Mouse (Mus musculus): ENCODE results near the gene Lrrc4. TPM values are rescaled to one million over a fixed set of nuclear protein-coding genes. Genes with fewer than 3 reads are reported as not detected.
A peak's percentile ranks its signal among the peaks of the same experiment; 100 is the strongest.

Lrrc4 gene
- polyA plus RNA-seq, 1 experiment from 2014 or later = 1.1 TPM

GRCm38 (mm10) chr6:28706108-28706975 lies 125.2 kb downstream of the Lrrc4 start:
- Histone ChIP-seq H3K9ac (replicated peaks; ENCODE audit: low read length) (no peak overlapping the region), H3K4me3 (ENCODE audit: low read depth, low read length) (no peak overlapping the region), H3K27ac (replicated peaks; ENCODE audit: low read depth, low read length) (no peak overlapping the region), H3K36me3 (replicated peaks; ENCODE audit: control insufficient read depth, insufficient read depth, low read depth, low read length) (no peaks in the 10 kb centered on the region; the same call in 1 of the 2 replicates), H3K9me3 (replicated peaks; ENCODE audit: control insufficient read depth, low read length) (no peaks in the 10 kb centered on the region), H3K4me1 (ENCODE audit: control insufficient read depth, insufficient read depth, low read length) (no peaks in the 10 kb centered on the region), H3K27me3 (ENCODE audit: control insufficient read depth, insufficient read depth, low read length) (no peaks in the 10 kb centered on the region), H3K4me2 (ENCODE audit: low read depth, low read length) (no peak overlapping the region)
- DNase-seq (ENCODE audit: low spot score) (no peak), ATAC-seq (replicated peaks; ENCODE audit: insufficient number of reproducible peaks, low FRiP score, low TSS enrichment, low read depth) (no peak)
- 85% methylated on average over 8 of the region's 8 CpGs for WGBS

- ATAC-seq (replicated peaks; ENCODE audit: insufficient number of reproducible peaks, low FRiP score, low TSS enrichment, low read depth) (no peak), DNase-seq (ENCODE audit: low spot score) (no peak)
- Histone ChIP-seq H3K36me3 (replicated peaks; ENCODE audit: control insufficient read depth, insufficient read depth, low read depth, low read length) (no peaks in the 10 kb centered on the region; the same call in 1 of the 2 replicates), H3K4me3 (ENCODE audit: low read depth, low read length) (no peak overlapping the region), H3K4me1 (ENCODE audit: control insufficient read depth, insufficient read depth, low read length) (no peaks in the 10 kb centered on the region), H3K27ac (replicated peaks; ENCODE audit: low read depth, low read length) (no peak overlapping the region), H3K4me2 (ENCODE audit: low read depth, low read length) (no peak overlapping the region), H3K9ac (replicated peaks; ENCODE audit: low read length) (no peak overlapping the region), H3K9me3 (replicated peaks; ENCODE audit: control insufficient read depth, low read length) (no peaks in the 10 kb centered on the region), H3K27me3 (ENCODE audit: control insufficient read depth, insufficient read depth, low read length) (no peaks in the 10 kb centered on the region)
- 88% methylated on average over 6 of the region's 6 CpGs for WGBS
Measured at GRCm38 (mm10) chr6:28705384-28706107, 126.0 kb downstream of the Lrrc4 start.

GRCm38 (mm10) chr6:28704612-28705011 lies 126.9 kb downstream of the Lrrc4 start:
- Histone ChIP-seq H3K27ac (replicated peaks; ENCODE audit: low read depth, low read length) (no peak overlapping the region), H3K4me3 (ENCODE audit: low read depth, low read length) (no peak overlapping the region), H3K9ac (replicated peaks; ENCODE audit: low read length) (no peak overlapping the region), H3K4me1 (ENCODE audit: control insufficient read depth, insufficient read depth, low read length) (no peaks in the 10 kb centered on the region), H3K36me3 (replicated peaks; ENCODE audit: control insufficient read depth, insufficient read depth, low read depth, low read length) (no peaks in the 10 kb centered on the region; the same call in 1 of the 2 replicates), H3K4me2 (ENCODE audit: low read depth, low read length) (no peak overlapping the region), H3K9me3 (replicated peaks; ENCODE audit: control insufficient read depth, low read length) (no peaks in the 10 kb centered on the region), H3K27me3 (ENCODE audit: control insufficient read depth, insufficient read depth, low read length) (no peaks in the 10 kb centered on the region)
- ATAC-seq (replicated peaks; ENCODE audit: insufficient number of reproducible peaks, low FRiP score, low TSS enrichment, low read depth) (no peak), DNase-seq (ENCODE audit: low spot score) (peak; percentile 12)
- WGBS = 29% methylated on average over 6 of the region's 6 CpGs

GRCm38 (mm10) chr6:28697214-28697613 lies 134.3 kb downstream of the Lrrc4 start:
- WGBS = 93% methylated on average over 3 of the region's 3 CpGs

GRCm38 (mm10) chr6:28692659-28693058 lies 138.9 kb downstream of the Lrrc4 start:
- Histone ChIP-seq H3K4me1 (ENCODE audit: control insufficient read depth, insufficient read depth, low read length) (no peaks in the 10 kb centered on the region), H3K4me3 (ENCODE audit: low read depth, low read length) (no peak overlapping the region), H3K27me3 (ENCODE audit: control insufficient read depth, insufficient read depth, low read length) (no peaks in the 10 kb centered on the region), H3K4me2 (ENCODE audit: low read depth, low read length) (no peak overlapping the region), H3K36me3 (replicated peaks; ENCODE audit: control insufficient read depth, insufficient read depth, low read depth, low read length) (no peaks in the 10 kb centered on the region), H3K9me3 (replicated peaks; ENCODE audit: control insufficient read depth, low read length) (no peaks in the 10 kb centered on the region), H3K27ac (replicated peaks; ENCODE audit: low read depth, low read length) (no peak overlapping the region), H3K9ac (replicated peaks; ENCODE audit: low read length) (no peak overlapping the region)
- DNase-seq (ENCODE audit: low spot score) (no peak), ATAC-seq (replicated peaks; ENCODE audit: insufficient number of reproducible peaks, low FRiP score, low TSS enrichment, low read depth) (no peak)

More at GRCm38 (mm10) chr6:28697214-28697613, 134.3 kb downstream of the Lrrc4 start:
- Histone ChIP-seq H3K36me3 (replicated peaks; ENCODE audit: control insufficient read depth, insufficient read depth, low read depth, low read length) (no peaks in the 10 kb centered on the region), H3K4me3 (ENCODE audit: low read depth, low read length) (no peak overlapping the region), H3K27ac (replicated peaks; ENCODE audit: low read depth, low read length) (no peak overlapping the region), H3K4me2 (ENCODE audit: low read depth, low read length) (no peak overlapping the region), H3K27me3 (ENCODE audit: control insufficient read depth, insufficient read depth, low read length) (no peaks in the 10 kb centered on the region), H3K9me3 (replicated peaks; ENCODE audit: control insufficient read depth, low read length) (no peaks in the 10 kb centered on the region), H3K4me1 (ENCODE audit: control insufficient read depth, insufficient read depth, low read length) (no peaks in the 10 kb centered on the region), H3K9ac (replicated peaks; ENCODE audit: low read length) (no peak overlapping the region)
- ATAC-seq (replicated peaks; ENCODE audit: insufficient number of reproducible peaks, low FRiP score, low TSS enrichment, low read depth) (no peak), DNase-seq (ENCODE audit: low spot score) (no peak)

- no peak for DNase-seq (ENCODE audit: low spot score)
- WGBS = 89% methylated on average over 5 of the region's 5 CpGs
- Histone ChIP-seq H3K27ac (replicated peaks; ENCODE audit: low read depth, low read length) (no peak overlapping the region), H3K4me2 (ENCODE audit: low read depth, low read length) (no peak overlapping the region), H3K4me3 (ENCODE audit: low read depth, low read length) (no peak overlapping the region), H3K36me3 (replicated peaks; ENCODE audit: control insufficient read depth, insufficient read depth, low read depth, low read length) (no peaks in the 10 kb centered on the region), H3K9me3 (replicated peaks; ENCODE audit: control insufficient read depth, low read length) (no peaks in the 10 kb centered on the region), H3K4me1 (ENCODE audit: control insufficient read depth, insufficient read depth, low read length) (no peaks in the 10 kb centered on the region), H3K27me3 (ENCODE audit: control insufficient read depth, insufficient read depth, low read length) (no peaks in the 10 kb centered on the region), H3K9ac (replicated peaks; ENCODE audit: low read length) (no peak overlapping the region)
- no peak for ATAC-seq (replicated peaks; ENCODE audit: insufficient number of reproducible peaks, low FRiP score, low TSS enrichment, low read depth)
Measured at GRCm38 (mm10) chr6:28687776-28688175, 143.8 kb downstream of the Lrrc4 start.

- Histone ChIP-seq H3K27me3 (ENCODE audit: control insufficient read depth, insufficient read depth, low read length) (no peaks in the 10 kb centered on the region), H3K4me3 (ENCODE audit: low read depth, low read length) (no peak overlapping the region), H3K27ac (replicated peaks; ENCODE audit: low read depth, low read length) (no peak overlapping the region), H3K9ac (replicated peaks; ENCODE audit: low read length) (no peak overlapping the region), H3K4me1 (ENCODE audit: control insufficient read depth, insufficient read depth, low read length) (no peaks in the 10 kb centered on the region), H3K4me2 (ENCODE audit: low read depth, low read length) (no peak overlapping the region), H3K9me3 (replicated peaks; ENCODE audit: control insufficient read depth, low read length) (no peaks in the 10 kb centered on the region), H3K36me3 (replicated peaks; ENCODE audit: control insufficient read depth, insufficient read depth, low read depth, low read length) (no peaks in the 10 kb centered on the region)
- ATAC-seq (replicated peaks; ENCODE audit: insufficient number of reproducible peaks, low FRiP score, low TSS enrichment, low read depth) = no peak
- DNase-seq (ENCODE audit: low spot score) = no peak
- WGBS = 87% methylated on average over 5 of the region's 5 CpGs
Measured at GRCm38 (mm10) chr6:28685745-28686144, 145.8 kb downstream of the Lrrc4 start.

GRCm38 (mm10) chr6:28685052-28685451 lies 146.5 kb downstream of the Lrrc4 start:
- no peak overlapping the region for H3K4me3 ChIP-seq (ENCODE audit: low read depth, low read length)
- no peaks in the 10 kb centered on the region for H3K4me1 ChIP-seq (ENCODE audit: control insufficient read depth, insufficient read depth, low read length)
- ATAC-seq (replicated peaks; ENCODE audit: insufficient number of reproducible peaks, low FRiP score, low TSS enrichment, low read depth) = no peak
- H3K9ac ChIP-seq (replicated peaks; ENCODE audit: low read length) = no peak overlapping the region
- no peak overlapping the region for H3K27ac ChIP-seq (replicated peaks; ENCODE audit: low read depth, low read length)
- H3K9me3 ChIP-seq (replicated peaks; ENCODE audit: control insufficient read depth, low read length) = no peaks in the 10 kb centered on the region
- H3K36me3 ChIP-seq (replicated peaks; ENCODE audit: control insufficient read depth, insufficient read depth, low read depth, low read length) = no peaks in the 10 kb centered on the region
- H3K27me3 ChIP-seq (ENCODE audit: control insufficient read depth, insufficient read depth, low read length) = no peaks in the 10 kb centered on the region
- WGBS = 63% methylated on average over 3 of the region's 3 CpGs
- DNase-seq (ENCODE audit: low spot score) = no peak
- no peak overlapping the region for H3K4me2 ChIP-seq (ENCODE audit: low read depth, low read length)

Data from embryonic facial prominence, embryonic 11.5 days (tissue).